Mouse (Mus musculus): ENCODE data around the gene Grin2b. TPM values are rescaled to one million over a fixed set of nuclear protein-coding genes. Genes with fewer than 3 reads are reported as not detected.

Grin2b gene
- polyA plus RNA-seq (2012; rRNA removed): under 0.01 TPM in 2 replicates

DNA sequence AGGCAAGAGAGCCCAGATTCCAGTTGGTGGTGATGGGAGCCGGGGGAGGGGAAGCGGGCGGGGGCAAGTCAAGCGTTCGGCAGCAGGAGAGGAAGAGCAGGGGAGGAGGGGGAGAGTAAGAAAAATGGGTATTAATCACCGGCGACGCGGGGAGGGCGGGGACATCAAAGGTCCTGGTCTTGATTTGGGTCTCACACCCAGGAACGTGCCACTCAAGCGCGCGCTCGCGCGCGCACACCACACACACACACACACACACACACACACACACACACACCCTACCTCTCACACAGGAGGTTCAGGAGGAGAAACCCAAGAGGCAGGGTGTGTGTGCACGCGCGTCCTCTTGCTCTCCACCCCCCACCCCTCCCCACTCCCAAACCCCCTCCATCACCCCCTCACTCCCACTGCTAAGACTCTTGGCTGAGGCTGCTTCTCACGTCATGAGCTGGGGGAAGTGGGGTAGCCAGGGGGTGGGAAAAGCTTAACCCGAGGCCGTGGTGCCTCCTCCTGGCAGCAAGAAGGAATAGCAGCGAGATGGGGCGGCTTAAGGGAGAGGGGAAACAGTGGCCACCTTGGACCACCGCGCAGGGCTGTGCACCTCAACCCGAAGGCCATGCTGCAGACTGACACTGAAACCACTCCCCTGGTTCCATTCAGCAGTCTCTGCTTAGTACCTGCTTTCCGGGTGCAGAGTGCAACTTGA is at the start of gene Grin2b:
Gene Grin2b (minus strand): TSS at position 321 of the 706 bp plus-strand sequence.

Other genes starting within 250 kb of the Grin2b start
- 0.02 TPM in 1 of 2 replicates, not detected in the other for gene Gm8994, start 154.0 kb upstream of the Grin2b start, polyA plus RNA-seq (2012; rRNA removed)
- gene E330021D16Rik, start 242.1 kb upstream of the Grin2b start, polyA plus RNA-seq (2012; rRNA removed): 0.21 and 0.34 TPM in 2 replicates

Measured in liver, embryonic 18 days (tissue).